Mouse (Mus musculus) heart, embryonic 12.5 days (tissue): Measurements from ENCODE around the gene Ugt1a1. TPM values are rescaled to one million over a fixed set of nuclear protein-coding genes. Genes with fewer than 3 reads are reported as not detected.

Experiments
- ATAC-seq: fragments of 200-750 bp; cut with Nextera tagmentation; 2 replicates; pipeline ENCODE4 v1.8.0; 2017; ENCODE audit warnings: moderate TSS enrichment, moderate library complexity; ENCODE audit not compliant: insufficient number of reproducible peaks, low FRiP score
- H3K27ac ChIP-seq: fragments of 300-500 bp; sonication (generic); 2 replicates; pipeline ENCODE4 v1.5.1; 2016; ENCODE audit warnings: mild to moderate bottlenecking, moderate library complexity; ENCODE audit not compliant: poor library complexity, severe bottlenecking
- H3K27me3 ChIP-seq: fragments of 300-500 bp; sonication (generic); replicated peaks from 2 replicates; pipeline ENCODE4 v1.6.1; 2016; ENCODE audit warnings: mild to moderate bottlenecking, moderate library complexity
- H3K36me3 ChIP-seq: fragments of 300-500 bp; sonication (generic); 2 replicates; pipeline ENCODE4 v1.6.1; 2016; ENCODE audit warnings: mild to moderate bottlenecking, moderate library complexity
- H3K4me1 ChIP-seq: fragments of 300-500 bp; sonication (generic); replicated peaks from 2 replicates; pipeline ENCODE4 v1.6.1; 2016; ENCODE audit warnings: mild to moderate bottlenecking
- H3K4me2 ChIP-seq: fragments of 300-500 bp; sonication (generic); 2 replicates; pipeline ENCODE4 v1.6.1; 2016; ENCODE audit warnings: mild to moderate bottlenecking, moderate library complexity
- H3K4me3 ChIP-seq: fragments of 300-500 bp; sonication (generic); 2 replicates; pipeline ENCODE4 v1.5.1; 2016; ENCODE audit warnings: mild to moderate bottlenecking
- H3K9ac ChIP-seq: fragments of 300-500 bp; sonication (generic); 2 replicates; pipeline ENCODE4 v1.6.1; 2016; ENCODE audit warnings: mild to moderate bottlenecking, moderate library complexity
- H3K9me3 ChIP-seq: fragments of 300-500 bp; sonication (generic); replicated peaks from 2 replicates; pipeline ENCODE4 v1.6.1; 2016; ENCODE audit warnings: mild to moderate bottlenecking, moderate library complexity
- WGBS: fragments of 180-500 bp; shearing (Covaris S2); methylation state at CpG from one replicate; pipeline ENCODE4 v1.1.7; 2016; 5-methylcytosine and 5-hydroxymethylcytosine counted together
- polyA plus RNA-seq: library from polyadenylated mRNA; unstranded; fragments of >200 nt; fragmentation: Nextera tagmentation; extraction: Ambion mirVana; gene quantifications from 2 replicates; pipeline ENCODE4 v1.2.1, GENCODE M21; 2016

Gene Ugt1a1
- polyA plus RNA-seq, 1 experiment from 2014 or later: 0.22 TPM

- Histone ChIP-seq H3K27ac (no peak overlapping the region), H3K4me1 (peaks cover 24% of the 10 kb centered on the region), H3K4me2 (no peak overlapping the region), H3K9ac (0 out of 2 replicates have a peak overlapping the region, but pooled peaks have one; percentile 0), H3K9me3 (peaks cover 43% of the 10 kb centered on the region), H3K27me3 (no peaks in the 10 kb centered on the region), H3K4me3 (no peak overlapping the region), H3K36me3 (peaks cover 46% of the 10 kb centered on the region)
- 63% methylated on average over 8 of the region's 8 CpGs for WGBS
- 0 out of 2 replicates have a peak, but pooled peaks have one; percentile 0 for ATAC-seq
Observed at GRCm38 (mm10) chr1:88258881-88259642, 47.3 kb downstream of the Ugt1a1 start.

GRCm38 (mm10) chr1:88259643-88260024 lies 47.9 kb downstream of the Ugt1a1 start:
- Histone ChIP-seq H3K9ac (no peak overlapping the region), H3K4me3 (no peak overlapping the region), H3K36me3 (peaks cover 51% of the 10 kb centered on the region), H3K9me3 (peaks cover 41% of the 10 kb centered on the region), H3K4me1 (peaks cover 26% of the 10 kb centered on the region), H3K27ac (no peak overlapping the region), H3K4me2 (no peak overlapping the region), H3K27me3 (no peaks in the 10 kb centered on the region)
- 0 out of 2 replicates have a peak, but pooled peaks have one; percentile 2 for ATAC-seq
- WGBS: 73% methylated on average over 4 of the region's 4 CpGs

- Histone ChIP-seq H3K4me3 (no peak overlapping the region), H3K27me3 (no peaks in the 10 kb centered on the region), H3K4me1 (peaks cover 31% of the 10 kb centered on the region), H3K9me3 (peaks cover 36% of the 10 kb centered on the region), H3K36me3 (peaks cover 56% of the 10 kb centered on the region), H3K27ac (no peak overlapping the region), H3K9ac (no peak overlapping the region), H3K4me2 (no peak overlapping the region)
- peak; percentile 1; the same call in 1 of the 2 replicates for ATAC-seq
- 78% methylated on average over 6 of the region's 6 CpGs for whole genome bisulfite sequencing
Observed at GRCm38 (mm10) chr1:88260114-88260513, 48.4 kb downstream of the Ugt1a1 start.

- Histone ChIP-seq H3K27ac (no peak overlapping the region), H3K9ac (no peak overlapping the region), H3K4me2 (no peak overlapping the region), H3K4me3 (no peak overlapping the region), H3K36me3 (peaks cover 63% of the 10 kb centered on the region), H3K4me1 (peaks cover 35% of the 10 kb centered on the region), H3K9me3 (peaks cover 29% of the 10 kb centered on the region), H3K27me3 (no peaks in the 10 kb centered on the region)
- WGBS: 81% methylated on average over 10 of the region's 10 CpGs
- ATAC-seq: no peak
Observed at GRCm38 (mm10) chr1:88260604-88261377, 49.0 kb downstream of the Ugt1a1 start.

- peaks cover 20% of the 10 kb centered on the region for H3K9me3 ChIP-seq
- H3K4me1 ChIP-seq: peaks cover 35% of the 10 kb centered on the region
- H3K27me3 ChIP-seq: no peaks in the 10 kb centered on the region
- WGBS: 83% methylated on average over 7 of the region's 7 CpGs
- peaks cover 72% of the 10 kb centered on the region for H3K36me3 ChIP-seq
- ATAC-seq: 0 out of 2 replicates have a peak, but pooled peaks have one; percentile 0
- no peak overlapping the region for H3K9ac ChIP-seq
- H3K4me2 ChIP-seq: no peak overlapping the region
- H3K27ac ChIP-seq: no peak overlapping the region
- no peak overlapping the region for H3K4me3 ChIP-seq
Observed at GRCm38 (mm10) chr1:88261706-88262105, 49.9 kb downstream of the Ugt1a1 start.

GRCm38 (mm10) chr1:88262255-88262654 lies 50.5 kb downstream of the Ugt1a1 start:
- Histone ChIP-seq H3K27me3 (no peaks in the 10 kb centered on the region), H3K4me3 (no peak overlapping the region), H3K9ac (no peak overlapping the region), H3K9me3 (peaks cover 16% of the 10 kb centered on the region), H3K4me2 (no peak overlapping the region), H3K36me3 (peaks cover 78% of the 10 kb centered on the region), H3K4me1 (peaks cover 35% of the 10 kb centered on the region), H3K27ac (no peak overlapping the region)
- 75% methylated on average over 4 of the region's 4 CpGs for WGBS
- peak; percentile 5; the same call in 1 of the 2 replicates for ATAC-seq

GRCm38 (mm10) chr1:88262961-88263360 lies 51.2 kb downstream of the Ugt1a1 start:
- H3K27me3 ChIP-seq: no peaks in the 10 kb centered on the region
- no peak overlapping the region for H3K27ac ChIP-seq
- H3K4me3 ChIP-seq: no peak overlapping the region
- peaks cover 35% of the 10 kb centered on the region for H3K4me1 ChIP-seq
- peaks cover 85% of the 10 kb centered on the region for H3K36me3 ChIP-seq
- no peak overlapping the region for H3K4me2 ChIP-seq
- H3K9me3 ChIP-seq: peaks cover 9% of the 10 kb centered on the region
- WGBS: 75% methylated on average over 6 of the region's 6 CpGs
- no peak for ATAC-seq
- H3K9ac ChIP-seq: no peak overlapping the region

- H3K27me3 ChIP-seq: no peaks in the 10 kb centered on the region
- H3K27ac ChIP-seq: no peak overlapping the region
- no peak for ATAC-seq
- no peak overlapping the region for H3K9ac ChIP-seq
- no peak overlapping the region for H3K4me3 ChIP-seq
- 88% methylated on average over 5 of the region's 5 CpGs for WGBS
- peaks cover 93% of the 10 kb centered on the region for H3K36me3 ChIP-seq
- H3K9me3 ChIP-seq: peaks cover 3% of the 10 kb centered on the region; the same call in 1 of the 2 replicates
- peaks cover 35% of the 10 kb centered on the region for H3K4me1 ChIP-seq
- no peak overlapping the region for H3K4me2 ChIP-seq
Observed at GRCm38 (mm10) chr1:88263778-88264177, 52.0 kb downstream of the Ugt1a1 start.

GRCm38 (mm10) chr1:88264237-88264868 lies 52.6 kb downstream of the Ugt1a1 start:
- no peak overlapping the region for H3K27ac ChIP-seq
- peaks cover 32% of the 10 kb centered on the region for H3K4me1 ChIP-seq
- no peaks in the 10 kb centered on the region for H3K27me3 ChIP-seq
- WGBS: 78% methylated on average over 7 of the region's 7 CpGs
- no peak overlapping the region for H3K4me3 ChIP-seq
- H3K4me2 ChIP-seq: no peak overlapping the region
- H3K36me3 ChIP-seq: peaks cover 99% of the 10 kb centered on the region
- peaks cover 3% of the 10 kb centered on the region; the same call in 1 of the 2 replicates for H3K9me3 ChIP-seq
- ATAC-seq: no peak
- H3K9ac ChIP-seq: no peak overlapping the region

GRCm38 (mm10) chr1:88264869-88265240 lies 53.1 kb downstream of the Ugt1a1 start:
- Histone ChIP-seq H3K36me3 (peaks cover 100% of the 10 kb centered on the region), H3K27ac (no peak overlapping the region), H3K9ac (no peak overlapping the region), H3K4me3 (no peak overlapping the region), H3K4me2 (no peak overlapping the region), H3K9me3 (peaks cover 3% of the 10 kb centered on the region; the same call in 1 of the 2 replicates), H3K4me1 (peaks cover 27% of the 10 kb centered on the region), H3K27me3 (no peaks in the 10 kb centered on the region)
- WGBS: 67% methylated on average over 4 of the region's 4 CpGs
- no peak for ATAC-seq

GRCm38 (mm10) chr1:88266123-88266522 lies 54.4 kb downstream of the Ugt1a1 start:
- no peak overlapping the region for H3K27ac ChIP-seq
- no peaks in the 10 kb centered on the region for H3K9me3 ChIP-seq
- H3K4me1 ChIP-seq: peaks cover 24% of the 10 kb centered on the region
- ATAC-seq: no peak
- peaks cover 91% of the 10 kb centered on the region for H3K36me3 ChIP-seq
- H3K4me2 ChIP-seq: no peak overlapping the region
- no peak overlapping the region for H3K9ac ChIP-seq
- H3K27me3 ChIP-seq: no peaks in the 10 kb centered on the region
- 86% methylated on average over 13 of the region's 13 CpGs for WGBS
- H3K4me3 ChIP-seq: no peak overlapping the region
